Mouse (Mus musculus) forebrain, embryonic 11.5 days (tissue): Measurements from ENCODE around the gene Nme9. TPM values are rescaled to one million over a fixed set of nuclear protein-coding genes. Genes with fewer than 3 reads are reported as not detected.

ENCODE experiments used
- ATAC-seq: fragments of 200-750 bp; cut with Nextera tagmentation; replicated peaks from 2 replicates; pipeline ENCODE4 v1.8.0; 2017; ENCODE audit warnings: moderate TSS enrichment; ENCODE audit not compliant: low FRiP score
- DNase-seq: peaks from one replicate; pipeline ENCODE4 v3.0.0-alpha.2; 2017; ENCODE audit warnings: low spot score
- H3K27ac ChIP-seq: fragments of 300-500 bp; sonication (generic); 2 replicates; pipeline ENCODE4 v1.5.1; 2014; ENCODE audit warnings: low read depth, low read length
- H3K27me3 ChIP-seq: fragments of 300-500 bp; sonication (generic); 2 replicates; pipeline ENCODE4 v1.6.1; 2014; ENCODE audit warnings: mild to moderate bottlenecking, low read length, mixed read lengths; ENCODE audit not compliant: control insufficient read depth, insufficient read depth
- H3K36me3 ChIP-seq: fragments of 300-500 bp; sonication (generic); 2 replicates; pipeline ENCODE4 v1.6.1; 2014; ENCODE audit warnings: mild to moderate bottlenecking, low read length, moderate library complexity, mixed read lengths; ENCODE audit not compliant: control insufficient read depth, insufficient read depth
- H3K4me1 ChIP-seq: fragments of 300-500 bp; sonication (generic); replicated peaks from 2 replicates; pipeline ENCODE4 v1.6.1; 2014; ENCODE audit warnings: low read length, mixed read lengths; ENCODE audit not compliant: control insufficient read depth, insufficient read depth
- H3K4me2 ChIP-seq: fragments of 300-500 bp; sonication (generic); 2 replicates; pipeline ENCODE4 v1.6.1; 2014; ENCODE audit warnings: low read depth, mild to moderate bottlenecking, low read length, moderate library complexity, mixed read lengths; ENCODE audit not compliant: severe bottlenecking
- H3K4me3 ChIP-seq: fragments of 300-500 bp; sonication (generic); 2 replicates; pipeline ENCODE4 v1.5.1; 2014; ENCODE audit warnings: low read depth, low read length
- H3K9ac ChIP-seq: fragments of 300-500 bp; sonication (generic); 2 replicates; pipeline ENCODE4 v1.6.1; 2014; ENCODE audit warnings: low read length
- H3K9me3 ChIP-seq: fragments of 300-500 bp; sonication (generic); 2 replicates; pipeline ENCODE4 v1.6.1; 2016; ENCODE audit warnings: low read length, mixed read lengths; ENCODE audit not compliant: control insufficient read depth
- WGBS: fragments of 180-500 bp; shearing (Covaris S2); extraction: QIAGEN DNeasy Blood & Tissue Kit; methylation state at CpG from one replicate; pipeline ENCODE4 v1.1.7; 2014; 5-methylcytosine and 5-hydroxymethylcytosine counted together
- polyA plus RNA-seq: library from polyadenylated mRNA; unstranded; fragments of >200 nt; fragmentation: Nextera tagmentation; extraction: Ambion mirVana; gene quantifications from 2 replicates; pipeline ENCODE4 v1.2.1, GENCODE M21; 2014

The Nme9 gene
- not detected in 2 replicates for polyA plus RNA-seq

- DNase-seq, result no peak
- H3K9ac ChIP-seq, result no peak within 1 kb of the TSS
- H3K36me3 ChIP-seq, result no peaks in the 10 kb centered on the region
- WGBS, result 6% methylated on average over 14 of the region's 14 CpGs
- 0 out of 2 replicates have a peak, but pooled peaks have one; percentile 46 for ATAC-seq
- H3K4me2 ChIP-seq, result no peak within 1 kb of the TSS
- H3K27ac ChIP-seq, result no peak within 1 kb of the TSS
- H3K27me3 ChIP-seq, result no peaks in the 10 kb centered on the region
- H3K9me3 ChIP-seq, result no peaks in the 10 kb centered on the region
- H3K4me1 ChIP-seq, result no peaks in the 10 kb centered on the region
- H3K4me3 ChIP-seq, result no peak within 1 kb of the TSS
These were observed at the start of gene Nme9 for GRCm38 (mm10) chr9:99451161-99451560. Nme9 (plus strand) TSS chr9:99451475.

GRCm38 (mm10) chr9:99409280-99409679, 42.0 kb upstream of the Nme9 start:
- 81% methylated on average over 3 of the region's 3 CpGs for WGBS
- H3K9ac ChIP-seq, result no peak overlapping the region
- no peak overlapping the region for H3K27ac ChIP-seq
- H3K4me2 ChIP-seq, result no peak overlapping the region
- no peaks in the 10 kb centered on the region for H3K27me3 ChIP-seq
- ATAC-seq (no peak), DNase-seq (no peak)
- H3K4me3 ChIP-seq, result no peak overlapping the region
- no peaks in the 10 kb centered on the region for H3K4me1 ChIP-seq
- no peaks in the 10 kb centered on the region for H3K36me3 ChIP-seq
- no peaks in the 10 kb centered on the region for H3K9me3 ChIP-seq

- WGBS, result 89% methylated on average over 5 of the region's 5 CpGs
- no peaks in the 10 kb centered on the region for H3K9me3 ChIP-seq
- DNase-seq (no peak), ATAC-seq (no peak)
- no peak overlapping the region for H3K4me2 ChIP-seq
- no peaks in the 10 kb centered on the region for H3K4me1 ChIP-seq
- H3K4me3 ChIP-seq, result no peak overlapping the region
- H3K36me3 ChIP-seq, result no peaks in the 10 kb centered on the region
- H3K27me3 ChIP-seq, result no peaks in the 10 kb centered on the region
- H3K27ac ChIP-seq, result no peak overlapping the region
- no peak overlapping the region for H3K9ac ChIP-seq
These were observed 40.2 kb upstream of the Nme9 start for GRCm38 (mm10) chr9:99411093-99411492.

- Histone ChIP-seq H3K36me3 (no peaks in the 10 kb centered on the region), H3K4me1 (no peaks in the 10 kb centered on the region), H3K9ac (no peak overlapping the region), H3K9me3 (no peaks in the 10 kb centered on the region), H3K27me3 (no peaks in the 10 kb centered on the region), H3K27ac (no peak overlapping the region), H3K4me3 (no peak overlapping the region), H3K4me2 (no peak overlapping the region)
- WGBS, result 85% methylated on average over 4 of the region's 4 CpGs
- no peak for DNase-seq
- no peak for ATAC-seq
These were observed 39.5 kb upstream of the Nme9 start for GRCm38 (mm10) chr9:99411785-99412184.

GRCm38 (mm10) chr9:99416809-99417208, 34.5 kb upstream of the Nme9 start:
- WGBS, result 84% methylated on average over 3 of the region's 3 CpGs
- H3K9me3 ChIP-seq, result no peaks in the 10 kb centered on the region
- ATAC-seq, result no peak
- no peak overlapping the region for H3K27ac ChIP-seq
- no peak for DNase-seq
- no peaks in the 10 kb centered on the region for H3K27me3 ChIP-seq
- no peak overlapping the region for H3K9ac ChIP-seq
- H3K36me3 ChIP-seq, result no peaks in the 10 kb centered on the region
- no peak overlapping the region for H3K4me3 ChIP-seq
- H3K4me1 ChIP-seq, result no peaks in the 10 kb centered on the region
- H3K4me2 ChIP-seq, result no peak overlapping the region

GRCm38 (mm10) chr9:99417288-99417846, 33.9 kb upstream of the Nme9 start:
- Histone ChIP-seq H3K9me3 (no peaks in the 10 kb centered on the region), H3K36me3 (no peaks in the 10 kb centered on the region), H3K4me3 (no peak overlapping the region), H3K27ac (no peak overlapping the region), H3K9ac (no peak overlapping the region), H3K4me1 (no peaks in the 10 kb centered on the region), H3K27me3 (no peaks in the 10 kb centered on the region), H3K4me2 (no peak overlapping the region)
- ATAC-seq (no peak), DNase-seq (no peak)
- WGBS, result 76% methylated on average over 4 of the region's 4 CpGs

GRCm38 (mm10) chr9:99418377-99418776, 32.9 kb upstream of the Nme9 start:
- ATAC-seq, result no peak
- WGBS, result 72% methylated on average over 5 of the region's 5 CpGs
- no peak overlapping the region for H3K27ac ChIP-seq

GRCm38 (mm10) chr9:99419951-99420701, 31.1 kb upstream of the Nme9 start:
- Histone ChIP-seq H3K27ac (no peak overlapping the region), H3K36me3 (no peaks in the 10 kb centered on the region), H3K4me3 (no peak overlapping the region), H3K9me3 (no peaks in the 10 kb centered on the region), H3K27me3 (no peaks in the 10 kb centered on the region), H3K4me1 (0 out of 2 replicates have a peak, but pooled peaks cover 2% of the 10 kb centered on the region), H3K4me2 (no peak overlapping the region), H3K9ac (no peak overlapping the region)
- ATAC-seq, result no peak
- no peak for DNase-seq
- WGBS, result 81% methylated on average over 8 of the region's 8 CpGs

More at GRCm38 (mm10) chr9:99418377-99418776, 32.9 kb upstream of the Nme9 start:
- Histone ChIP-seq H3K4me1 (no peaks in the 10 kb centered on the region), H3K4me2 (no peak overlapping the region), H3K36me3 (no peaks in the 10 kb centered on the region), H3K9ac (no peak overlapping the region), H3K4me3 (no peak overlapping the region), H3K27me3 (no peaks in the 10 kb centered on the region), H3K9me3 (no peaks in the 10 kb centered on the region)
- no peak for DNase-seq

GRCm38 (mm10) chr9:99421914-99422313, 29.4 kb upstream of the Nme9 start:
- H3K9ac ChIP-seq, result no peak overlapping the region
- 72% methylated on average over 3 of the region's 3 CpGs for WGBS

More at GRCm38 (mm10) chr9:99421914-99422313, 29.4 kb upstream of the Nme9 start:
- Histone ChIP-seq H3K4me2 (no peak overlapping the region), H3K27me3 (no peaks in the 10 kb centered on the region), H3K4me1 (0 out of 2 replicates have a peak, but pooled peaks cover 2% of the 10 kb centered on the region), H3K36me3 (no peaks in the 10 kb centered on the region), H3K27ac (no peak overlapping the region), H3K4me3 (no peak overlapping the region), H3K9me3 (no peaks in the 10 kb centered on the region)
- DNase-seq (no peak), ATAC-seq (no peak)
